Mouse (Mus musculus) c-Kit-positive CD71-positive TER-119-positive erythroid progenitor cells, embryonic 14.5 days (primary cell): ENCODE data around the gene Gm49395.

Experiments
- DNase-seq: peaks from one replicate; pipeline ENCODE4 v3.0.0-alpha.2; 2013; ENCODE audit warnings: low spot score

Gm49395 gene

GRCm38 (mm10) chr13:115050660-115051559 is 50.8 kb downstream of the Gm49395 start:
- no peak for DNase-seq

- DNase-seq = no peak
These were observed 59.1 kb downstream of the Gm49395 start for GRCm38 (mm10) chr13:115042652-115043051.

- no peak for DNase-seq
These were observed 64.4 kb downstream of the Gm49395 start for GRCm38 (mm10) chr13:115037304-115037703.

- DNase-seq = no peak
These were observed 66.3 kb downstream of the Gm49395 start for GRCm38 (mm10) chr13:115035387-115035786.

- DNase-seq = no peak
These were observed 68.6 kb downstream of the Gm49395 start for GRCm38 (mm10) chr13:115033135-115033534.

- DNase-seq = no peak
These were observed 70.3 kb downstream of the Gm49395 start for GRCm38 (mm10) chr13:115031177-115032000.

GRCm38 (mm10) chr13:115025394-115025793 is 76.3 kb downstream of the Gm49395 start:
- DNase-seq = no peak

GRCm38 (mm10) chr13:115022117-115022787 is 79.5 kb downstream of the Gm49395 start:
- no peak for DNase-seq

- no peak for DNase-seq
These were observed 80.3 kb downstream of the Gm49395 start for GRCm38 (mm10) chr13:115021411-115021810.

- DNase-seq = no peak
These were observed 81.0 kb downstream of the Gm49395 start for GRCm38 (mm10) chr13:115020727-115021126.

- DNase-seq = no peak
These were observed 84.2 kb downstream of the Gm49395 start for GRCm38 (mm10) chr13:115017545-115017944.

GRCm38 (mm10) chr13:115011547-115011946 is 90.2 kb downstream of the Gm49395 start:
- DNase-seq = no peak

GRCm38 (mm10) chr13:115006213-115006835 is 95.4 kb downstream of the Gm49395 start:
- no peak for DNase-seq

GRCm38 (mm10) chr13:115005342-115005741 is 96.4 kb downstream of the Gm49395 start:
- DNase-seq = no peak

GRCm38 (mm10) chr13:115003444-115004053 is 98.2 kb downstream of the Gm49395 start:
- DNase-seq = no peak

- DNase-seq = no peak
These were observed 98.9 kb downstream of the Gm49395 start for GRCm38 (mm10) chr13:115002837-115003236.

GRCm38 (mm10) chr13:115002155-115002554 is 99.6 kb downstream of the Gm49395 start:
- DNase-seq = no peak

GRCm38 (mm10) chr13:114999582-114999981 is 102.1 kb downstream of the Gm49395 start:
- DNase-seq = no peak

- no peak for DNase-seq
These were observed 103.6 kb downstream of the Gm49395 start for GRCm38 (mm10) chr13:114998100-114998499.

- DNase-seq = no peak
These were observed 109.3 kb downstream of the Gm49395 start for GRCm38 (mm10) chr13:114992260-114993014.

GRCm38 (mm10) chr13:114987668-114988067 is 114.1 kb downstream of the Gm49395 start:
- DNase-seq = no peak
